Mouse (Mus musculus): Measurements from ENCODE around the gene Dmkn. TPM values are rescaled to one million over a fixed set of nuclear protein-coding genes. Genes with fewer than 3 reads are reported as not detected.

The Dmkn gene
- total RNA-seq, 2 experiments from 2014 or later, result 0.98 to 1.2 TPM

- Histone ChIP-seq H3K4me3 (no peak overlapping the region), H3K27ac (no peak overlapping the region)
- intact Hi-C loops (cut with DNase I), result no loop called here
- TF ChIP-seq CTCF (IDR thresholded peaks at IDR 0.05), result no peak
- DNase-seq, result no peak
Measured at GRCm38 (mm10) chr7:30777911-30778310, 14.4 kb downstream of the Dmkn start.

- intact Hi-C loops (cut with DNase I), result no loop called here
- Histone ChIP-seq H3K27ac (no peak overlapping the region), H3K4me3 (no peak overlapping the region)
- DNase-seq, result peak; percentile 27
- peak; percentile 63 for TF ChIP-seq CTCF (IDR thresholded peaks at IDR 0.05)
Measured at GRCm38 (mm10) chr7:30781792-30782191, 18.2 kb downstream of the Dmkn start.

GRCm38 (mm10) chr7:30782658-30783057 lies 19.1 kb downstream of the Dmkn start:
- TF ChIP-seq CTCF (IDR thresholded peaks at IDR 0.05), result no peak
- intact Hi-C loops (cut with DNase I), result no loop called here
- no peak overlapping the region for H3K27ac ChIP-seq
- no peak for DNase-seq
- H3K4me3 ChIP-seq, result no peak overlapping the region

- H3K27ac ChIP-seq, result no peak overlapping the region
- DNase-seq, result no peak
- no peak overlapping the region for H3K4me3 ChIP-seq
- TF ChIP-seq CTCF (IDR thresholded peaks at IDR 0.05), result no peak
- intact Hi-C loops (cut with DNase I), result no loop called here
Measured at GRCm38 (mm10) chr7:30785154-30785553, 21.6 kb downstream of the Dmkn start.

GRCm38 (mm10) chr7:30785721-30786546 lies 22.4 kb downstream of the Dmkn start:
- DNase-seq, result no peak
- TF ChIP-seq CTCF (IDR thresholded peaks at IDR 0.05), result no peak
- intact Hi-C loops (cut with DNase I), result no loop called here
- no peak overlapping the region for H3K27ac ChIP-seq
- no peak overlapping the region for H3K4me3 ChIP-seq

GRCm38 (mm10) chr7:30787377-30788022 lies 23.9 kb downstream of the Dmkn start, which contains the start of gene Krtdap:
Krtdap (plus strand) TSS chr7:30787896.
- no peak for TF ChIP-seq CTCF (IDR thresholded peaks at IDR 0.05)
- H3K27ac ChIP-seq, result no peak within 1 kb of the TSS
- DNase-seq, result peak; percentile 21
- intact Hi-C loops (cut with DNase I), result no loop called here
- no peak within 1 kb of the TSS for H3K4me3 ChIP-seq

GRCm38 (mm10) chr7:30790141-30790540 lies 26.6 kb downstream of the Dmkn start:
- Histone ChIP-seq H3K4me3 (no peak overlapping the region), H3K27ac (no peak overlapping the region)
- no peak for TF ChIP-seq CTCF (IDR thresholded peaks at IDR 0.05)
- DNase-seq, result no peak
- intact Hi-C loops (cut with DNase I), result no loop called here

GRCm38 (mm10) chr7:30791921-30792320 lies 28.4 kb downstream of the Dmkn start:
- Histone ChIP-seq H3K27ac (no peak overlapping the region), H3K4me3 (no peak overlapping the region)
- intact Hi-C loops (cut with DNase I), result no loop called here
- no peak for TF ChIP-seq CTCF (IDR thresholded peaks at IDR 0.05)
- no peak for DNase-seq

GRCm38 (mm10) chr7:30794921-30795320 lies 31.4 kb downstream of the Dmkn start:
- TF ChIP-seq CTCF (IDR thresholded peaks at IDR 0.05), result no peak
- no peak overlapping the region for H3K4me3 ChIP-seq
- no peak overlapping the region for H3K27ac ChIP-seq
- intact Hi-C loops (cut with DNase I), result no loop called here
- no peak for DNase-seq

- H3K4me3 ChIP-seq, result no peak overlapping the region
- no peak for DNase-seq
- H3K27ac ChIP-seq, result no peak overlapping the region
- intact Hi-C loops (cut with DNase I), result no loop called here
- no peak for TF ChIP-seq CTCF (IDR thresholded peaks at IDR 0.05)
Measured at GRCm38 (mm10) chr7:30796790-30797189, 33.2 kb downstream of the Dmkn start.

- intact Hi-C loops (cut with DNase I), result no loop called here
- Histone ChIP-seq H3K4me3 (no peak overlapping the region), H3K27ac (no peak overlapping the region)
- DNase-seq, result no peak
- TF ChIP-seq CTCF (IDR thresholded peaks at IDR 0.05), result peak; percentile 20; the same call in 1 of the 2 replicates
Measured at GRCm38 (mm10) chr7:30800653-30801052, 37.1 kb downstream of the Dmkn start.

- H3K27ac ChIP-seq, result no peak overlapping the region
- no peak for TF ChIP-seq CTCF (IDR thresholded peaks at IDR 0.05)
- no peak overlapping the region for H3K4me3 ChIP-seq
- intact Hi-C loops (cut with DNase I), result no loop called here
- DNase-seq, result no peak
Measured at GRCm38 (mm10) chr7:30803256-30803655, 39.7 kb downstream of the Dmkn start.

GRCm38 (mm10) chr7:30804026-30804715 lies 40.6 kb downstream of the Dmkn start:
- DNase-seq, result no peak
- intact Hi-C loops (cut with DNase I), result no loop called here
- no peak for TF ChIP-seq CTCF (IDR thresholded peaks at IDR 0.05)
- H3K27ac ChIP-seq, result no peak overlapping the region
- no peak overlapping the region for H3K4me3 ChIP-seq

Measured in gastrocnemius, adult 2 months (tissue).